Mouse (Mus musculus) CD4-positive, CD25-positive, alpha-beta regulatory T cell, adult 4 months (primary cell): Measurements from ENCODE around the gene Entpd8. TPM values are rescaled to one million over a fixed set of nuclear protein-coding genes. Genes with fewer than 3 reads are reported as not detected.

Source experiments
- polyA plus RNA-seq, 2 experiments: library from polyadenylated mRNA; unstranded; fragments of 100-300 nt; shearing (Covaris generic); gene quantifications; one replicate each; pipeline ENCODE4 v1.2.1; 2017

The Entpd8 gene
- polyA plus RNA-seq, 2 experiments from 2014 or later = 0.52 TPM; not detected in 1

Other genes starting within 250 kb of the Entpd8 start
- 10 to 100 TPM; 49.2 to 76.4 TPM for gene Ehmt1, start 160.7 kb upstream of the Entpd8 start, polyA plus RNA-seq
- 100 to 1,000 TPM; 223 to 311 TPM for gene Arrdc1, start 145.1 kb upstream of the Entpd8 start, polyA plus RNA-seq
- 1 to 10 TPM in 1 of 2 experiments, under 1 TPM in 1; 0.89 to 1.4 TPM for gene Zmynd19, start 130.5 kb upstream of the Entpd8 start, polyA plus RNA-seq
- 10 to 100 TPM; 34.2 to 42.6 TPM for gene Dph7, start 117.9 kb upstream of the Entpd8 start, polyA plus RNA-seq
- gene Mrpl41, start 105.2 kb upstream of the Entpd8 start, polyA plus RNA-seq = 10 to 100 TPM; 91.6 to 98.5 TPM
- gene Pnpla7, start 104.3 kb upstream of the Entpd8 start, polyA plus RNA-seq = 100 to 1,000 TPM in 1 of 2 experiments, 10 to 100 TPM in 1; 65.8 to 117 TPM
- gene Nsmf, start 25.9 kb upstream of the Entpd8 start, polyA plus RNA-seq = 10 to 100 TPM in 1 of 2 experiments, 1 to 10 TPM in 1; 8.6 to 13.7 TPM
- 1 to 10 TPM; 5.5 to 7.0 TPM for gene Noxa1, start 14.8 kb downstream of the Entpd8 start, polyA plus RNA-seq
- under 1 TPM in 1 of 2 experiments, not detected in 1; 0.28 TPM for gene Nrarp, start 100.5 kb downstream of the Entpd8 start, polyA plus RNA-seq
- gene Tor4a, start 116.6 kb downstream of the Entpd8 start, polyA plus RNA-seq = 10 to 100 TPM; 60.5 to 94.3 TPM
- gene Nelfb, start 131.2 kb downstream of the Entpd8 start, polyA plus RNA-seq = 10 to 100 TPM; 48.2 to 55.8 TPM
- not detected for gene Stpg3, start 134.3 kb downstream of the Entpd8 start, polyA plus RNA-seq
- gene Fam166a, start 138.4 kb downstream of the Entpd8 start, polyA plus RNA-seq = not detected
- gene Tubb4b, start 144.4 kb downstream of the Entpd8 start, polyA plus RNA-seq = 100 to 1,000 TPM in 1 of 2 experiments, 10 to 100 TPM in 1; 94.5 to 120 TPM
- not detected for gene Slc34a3, start 154.1 kb downstream of the Entpd8 start, polyA plus RNA-seq
- not detected for gene Rnf224, start 156.5 kb downstream of the Entpd8 start, polyA plus RNA-seq
- under 1 TPM; 0.38 to 0.57 TPM for gene Rnf208, start 162.0 kb downstream of the Entpd8 start, polyA plus RNA-seq
- not detected for gene Cysrt1, start 162.1 kb downstream of the Entpd8 start, polyA plus RNA-seq
- gene AL732309.1, start 166.6 kb downstream of the Entpd8 start, polyA plus RNA-seq = 1 to 10 TPM; 5.9 to 7.1 TPM
- 10 to 100 TPM in 1 of 2 experiments, 1 to 10 TPM in 1; 9.5 to 10.4 TPM for gene Tmem203, start 175.1 kb downstream of the Entpd8 start, polyA plus RNA-seq
- gene Tprn, start 182.3 kb downstream of the Entpd8 start, polyA plus RNA-seq = 1 to 10 TPM; 1.8 to 3.8 TPM
- gene Ssna1, start 192.1 kb downstream of the Entpd8 start, polyA plus RNA-seq = 100 to 1,000 TPM; 124 to 131 TPM
- gene Anapc2, start 192.2 kb downstream of the Entpd8 start, polyA plus RNA-seq = 10 to 100 TPM; 34.8 to 54.1 TPM
- not detected for gene Tmem210, start 207.8 kb downstream of the Entpd8 start, polyA plus RNA-seq
- gene Lrrc26, start 209.6 kb downstream of the Entpd8 start, polyA plus RNA-seq = not detected
- gene Grin1, start 238.9 kb downstream of the Entpd8 start, polyA plus RNA-seq = not detected